Mouse (Mus musculus): ENCODE results near the gene Rngtt.
"Not testable (repeated sequence)": the region's sequence is repeated elsewhere in the genome, so short reads cannot be mapped to it uniquely, and the experiment has no call there.

Rngtt gene

DNA sequence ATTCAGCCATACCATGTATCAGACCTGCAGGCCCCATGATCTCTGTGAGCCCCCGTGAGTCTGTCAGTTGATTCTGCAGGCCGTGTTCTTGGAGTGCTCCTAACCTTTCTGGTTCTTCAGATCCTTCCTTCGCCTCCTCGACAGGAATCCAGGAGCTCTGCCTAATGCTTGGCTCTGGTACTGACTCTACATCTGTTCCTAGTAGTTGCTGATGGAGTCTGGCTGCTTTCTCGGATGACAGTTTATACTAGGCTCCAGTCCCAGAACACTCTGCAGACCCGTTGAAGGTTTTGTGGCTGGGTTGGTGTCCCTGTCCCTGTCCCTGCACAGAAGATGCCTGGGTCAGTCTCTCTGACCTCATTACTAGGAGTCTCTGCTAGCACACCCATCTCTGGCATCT lies 131.8 kb downstream of the Rngtt start:
- no peak for DNase-seq (ENCODE audit: low read depth, low spot score)

DNA sequence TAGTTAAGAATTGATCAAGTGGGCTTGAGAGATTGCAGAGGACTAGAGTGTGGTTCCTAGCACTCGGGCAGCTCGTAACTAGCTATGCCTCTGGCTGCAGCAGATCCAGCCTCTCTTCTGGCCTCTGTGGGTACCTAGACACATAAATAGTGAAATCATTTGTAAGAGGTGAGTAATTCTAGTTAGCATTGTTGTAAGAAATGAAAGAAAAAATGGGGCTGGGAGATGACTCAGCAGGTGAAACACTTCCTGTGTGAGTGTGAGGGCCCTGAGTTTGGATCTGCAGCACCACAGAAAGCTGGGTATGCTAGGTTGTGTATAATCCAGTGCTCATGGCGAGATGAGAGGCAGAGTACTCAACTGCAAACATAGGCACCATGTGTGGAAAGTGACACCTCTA lies 136.2 kb downstream of the Rngtt start:
- no peak for DNase-seq (ENCODE audit: low read depth, low spot score)

DNA sequence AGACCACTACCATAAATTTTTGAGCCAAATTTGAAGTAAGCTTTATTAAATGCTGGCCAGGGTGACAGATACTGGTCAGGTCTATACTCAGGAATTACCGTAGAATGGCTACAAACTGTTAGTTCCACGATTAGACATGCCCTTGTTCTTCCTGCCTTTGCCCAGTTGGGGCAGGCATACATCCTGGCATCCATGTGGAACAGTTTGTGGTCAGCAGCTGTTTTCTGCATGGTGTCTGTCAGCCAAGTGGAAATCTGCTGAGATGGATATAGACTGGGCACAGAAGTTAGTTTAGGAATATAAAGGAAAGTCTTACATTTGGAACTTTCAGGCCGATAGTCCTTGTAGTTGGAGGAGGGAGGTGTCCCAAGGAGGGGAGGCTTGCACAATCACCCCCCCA lies 136.8 kb downstream of the Rngtt start:
- no peak for DNase-seq (ENCODE audit: low read depth, low spot score)

DNA sequence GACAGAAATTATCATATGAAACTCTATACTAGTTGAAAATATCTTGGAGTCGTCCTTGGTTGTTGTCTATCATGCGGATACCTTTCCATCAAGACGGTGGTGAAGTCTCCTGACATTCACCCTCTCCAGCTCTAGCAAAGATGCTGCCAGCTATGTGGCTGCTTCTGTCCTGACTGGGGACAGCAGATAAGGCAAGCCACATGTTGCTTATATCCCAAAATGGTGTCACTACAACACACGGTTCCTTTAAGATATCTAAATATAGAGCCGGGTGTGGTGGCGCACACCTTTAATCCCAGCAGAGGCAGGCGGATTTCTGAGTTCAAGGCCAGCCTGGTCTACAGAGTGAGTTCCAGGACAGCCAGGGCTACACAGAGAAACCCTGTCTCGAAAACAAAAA lies 140.2 kb downstream of the Rngtt start:
- not testable (repeated sequence) for DNase-seq (ENCODE audit: low read depth, low spot score)

DNA sequence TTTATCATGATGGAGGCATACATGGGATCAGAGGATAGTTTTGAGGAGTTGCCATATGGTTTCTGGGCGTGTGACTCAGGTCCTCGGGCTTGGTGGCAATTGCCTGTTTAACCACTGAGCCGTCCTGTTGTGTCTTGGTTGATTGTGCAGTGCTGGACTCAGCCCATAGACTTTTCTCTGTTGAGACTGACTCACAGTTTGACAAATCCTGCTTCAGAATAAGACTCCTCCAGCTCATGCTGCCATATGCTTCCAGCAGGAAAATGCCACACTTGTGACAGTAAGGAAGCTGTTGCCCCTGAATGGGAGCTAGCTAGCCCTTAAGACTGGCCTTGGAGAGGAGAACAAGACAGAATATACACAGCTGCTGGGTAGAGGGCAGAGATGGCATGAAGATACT lies 149.7 kb downstream of the Rngtt start:
- no peak for DNase-seq (ENCODE audit: low read depth, low spot score)

DNA sequence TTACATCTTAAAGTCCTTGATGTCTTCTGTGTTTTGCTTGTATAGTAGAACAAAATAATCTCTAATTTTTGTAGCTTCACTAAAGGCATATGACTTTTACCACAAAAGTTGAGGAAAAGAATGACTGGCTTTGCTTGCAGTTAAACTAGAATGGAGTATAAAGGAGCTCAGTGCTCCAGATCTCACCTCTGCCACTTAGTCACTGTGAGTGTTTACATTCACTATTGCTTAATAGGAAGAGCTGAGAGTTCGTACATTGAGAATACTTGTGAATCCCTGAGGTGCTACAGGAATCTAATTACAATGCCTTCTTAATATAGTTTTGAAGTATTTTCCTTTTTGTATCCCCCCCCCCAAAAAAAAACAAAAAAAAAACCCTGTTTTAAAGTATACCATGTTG lies 154.3 kb downstream of the Rngtt start:
- no peak for DNase-seq (ENCODE audit: low read depth, low spot score)

DNA sequence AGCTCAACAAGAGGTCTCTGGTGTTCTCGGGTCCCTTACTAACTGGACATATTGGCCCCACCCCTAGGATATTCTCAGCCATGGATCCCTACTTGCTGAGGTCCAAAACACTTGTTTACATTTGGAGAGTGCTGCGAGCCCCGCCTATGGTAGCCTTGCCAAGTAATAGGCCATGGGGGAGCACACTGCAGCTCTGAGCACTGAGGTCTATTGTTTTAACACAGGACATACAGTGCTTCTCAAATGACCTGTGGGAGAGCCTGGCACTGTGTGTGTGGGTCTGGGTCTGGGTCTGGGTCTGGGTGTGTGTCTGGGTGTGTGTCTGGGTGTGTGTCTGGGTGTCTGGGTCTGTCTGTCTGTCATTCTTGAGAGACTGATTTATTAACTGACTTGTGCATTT lies 155.8 kb downstream of the Rngtt start:
- DNase-seq (ENCODE audit: low read depth, low spot score): no peak

DNA sequence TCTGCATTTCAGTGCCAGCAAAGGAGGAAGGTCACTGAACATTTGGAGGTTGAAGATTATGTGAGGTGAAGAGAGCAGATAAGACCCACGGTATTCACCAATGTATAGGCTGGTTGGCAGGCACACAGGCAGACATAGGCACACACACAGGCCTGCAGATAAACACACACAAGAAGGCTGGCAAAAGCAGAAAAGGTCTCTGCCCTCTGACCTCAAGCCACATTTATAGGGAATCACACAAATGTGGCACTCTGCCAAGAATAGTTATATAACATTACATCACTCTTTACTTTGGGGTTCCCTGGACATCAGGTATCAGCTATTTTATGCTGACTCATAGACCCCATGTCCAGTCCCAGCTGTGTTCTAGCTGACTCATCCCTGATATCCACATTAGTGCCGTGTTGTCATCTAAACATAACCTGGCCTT lies 156.9 kb downstream of the Rngtt start:
- DNase-seq (ENCODE audit: low read depth, low spot score): no peak

DNA sequence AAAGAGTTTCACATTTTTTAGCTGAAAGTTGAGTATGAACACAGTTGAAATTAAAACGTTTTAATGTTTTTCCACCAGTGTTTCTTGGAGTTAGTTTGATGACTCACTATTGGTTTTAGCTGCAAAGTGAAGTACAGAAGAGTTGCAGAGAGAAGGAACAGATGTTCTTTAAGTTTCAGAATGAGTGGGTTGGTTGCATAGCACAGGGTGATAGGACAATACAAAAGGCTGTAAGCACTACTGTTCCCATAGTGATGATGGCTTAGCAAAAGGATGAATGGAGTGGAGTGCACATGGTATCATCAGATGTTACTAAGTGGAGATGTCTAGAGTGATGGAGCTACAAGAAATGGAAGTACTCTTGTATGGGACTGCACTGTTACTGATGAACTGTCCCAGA lies 157.5 kb downstream of the Rngtt start:
- DNase-seq (ENCODE audit: low read depth, low spot score): no peak

DNA sequence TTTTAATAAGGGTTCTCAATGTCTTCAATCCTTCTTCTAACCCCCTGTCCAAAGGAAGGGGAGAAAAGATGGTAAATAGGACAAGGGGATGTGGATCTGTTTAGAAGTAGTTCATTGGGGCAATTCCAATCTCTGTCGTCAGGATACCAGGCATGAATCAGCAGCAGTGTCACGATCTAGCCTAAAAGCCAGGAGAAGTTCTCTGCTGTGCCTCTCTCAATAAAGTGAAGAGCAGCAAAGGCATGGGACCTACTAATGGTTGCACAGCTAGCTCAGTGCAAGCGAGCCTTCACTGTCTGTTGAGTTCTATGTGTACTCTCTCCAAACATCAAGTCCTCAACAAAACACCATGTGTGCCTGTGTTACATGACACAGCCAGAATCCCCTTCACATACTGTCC lies 158.0 kb downstream of the Rngtt start:
- DNase-seq (ENCODE audit: low read depth, low spot score): no peak

DNA sequence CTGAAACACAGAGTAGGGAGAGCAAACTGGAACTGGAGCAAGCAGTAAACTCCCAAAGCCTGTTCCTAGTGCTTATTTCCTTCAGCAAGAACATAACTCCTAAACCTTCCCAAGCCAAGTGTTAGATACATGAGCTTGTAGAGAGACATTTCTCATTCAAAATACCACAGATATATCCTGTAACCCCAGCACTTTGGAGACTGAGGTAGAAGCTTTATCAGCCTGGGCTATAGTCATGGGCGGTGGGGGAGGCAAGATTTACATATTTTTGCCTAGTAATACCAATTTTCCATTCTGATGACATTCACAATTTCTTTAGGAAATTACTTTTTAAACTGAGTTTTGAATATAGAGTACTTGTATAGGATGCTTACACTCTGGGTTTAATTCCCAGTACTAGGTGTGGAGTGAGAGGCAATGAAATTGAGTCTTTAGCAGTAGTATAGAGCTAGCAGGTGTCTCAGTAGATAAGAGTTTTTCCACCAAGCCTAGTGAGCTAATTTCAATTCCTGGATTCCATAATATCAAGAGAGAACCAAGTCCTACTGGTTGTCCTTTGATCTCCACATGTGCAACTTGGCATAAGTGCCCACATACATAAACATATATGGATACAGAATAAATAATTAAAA lies 160.7 kb downstream of the Rngtt start:
- DNase-seq (ENCODE audit: low read depth, low spot score): no peak

DNA sequence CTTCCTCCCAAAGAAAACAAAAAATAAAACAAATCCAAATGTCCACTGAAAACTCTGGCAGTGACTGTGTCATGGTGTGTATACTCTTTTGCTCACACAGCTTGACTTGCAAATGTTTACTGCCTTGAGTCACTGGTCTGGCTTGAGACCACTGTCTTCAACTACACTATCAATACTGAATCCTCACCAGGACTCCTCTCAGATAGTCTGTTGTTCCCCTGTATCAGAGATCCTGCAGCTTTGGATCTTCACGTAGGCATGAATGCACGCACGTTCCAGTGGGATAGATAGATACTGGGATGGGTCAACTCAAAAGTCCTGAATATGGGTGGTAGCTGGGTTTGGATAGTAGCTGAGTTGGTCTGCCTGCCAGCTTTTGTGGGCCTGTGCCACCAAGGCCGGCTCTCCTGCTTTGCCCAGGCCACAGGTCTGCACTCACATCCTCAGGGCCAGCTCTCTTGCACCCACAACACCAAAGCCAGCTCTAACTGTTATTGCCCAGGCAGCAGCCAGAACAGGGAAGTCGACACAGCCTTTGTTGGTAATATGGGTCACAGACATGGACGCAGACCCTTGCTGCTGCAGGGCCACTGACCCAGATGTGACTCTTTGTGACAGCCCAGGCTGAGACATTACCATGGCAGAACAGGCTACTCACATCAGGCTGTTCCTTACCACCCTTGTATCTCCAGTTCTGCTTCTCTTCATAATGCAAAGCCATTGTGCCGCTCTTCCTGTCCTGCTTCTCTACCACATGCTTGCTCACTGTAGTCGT lies 168.1 kb downstream of the Rngtt start:
- no peak for DNase-seq (ENCODE audit: low read depth, low spot score)

DNA sequence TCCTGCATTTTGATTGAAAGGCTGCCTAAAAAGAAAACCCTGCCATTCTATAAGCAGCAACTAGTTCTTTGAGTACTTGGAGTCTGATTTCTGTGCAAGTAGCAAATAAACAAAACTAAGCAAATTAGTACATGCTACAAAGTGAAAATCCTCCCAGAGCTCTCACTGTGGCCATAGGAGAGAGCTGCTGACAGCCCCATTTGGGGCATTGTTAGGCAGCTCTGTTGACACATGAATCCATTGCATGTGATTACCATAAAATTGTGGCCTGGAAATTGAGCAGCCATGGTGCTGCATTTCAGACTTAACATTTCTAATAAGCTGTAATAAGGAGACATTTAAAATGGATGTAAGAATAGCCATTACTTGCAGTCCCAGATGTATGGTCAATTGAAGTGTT lies 171.6 kb downstream of the Rngtt start:
- DNase-seq (ENCODE audit: low read depth, low spot score): no peak

DNA sequence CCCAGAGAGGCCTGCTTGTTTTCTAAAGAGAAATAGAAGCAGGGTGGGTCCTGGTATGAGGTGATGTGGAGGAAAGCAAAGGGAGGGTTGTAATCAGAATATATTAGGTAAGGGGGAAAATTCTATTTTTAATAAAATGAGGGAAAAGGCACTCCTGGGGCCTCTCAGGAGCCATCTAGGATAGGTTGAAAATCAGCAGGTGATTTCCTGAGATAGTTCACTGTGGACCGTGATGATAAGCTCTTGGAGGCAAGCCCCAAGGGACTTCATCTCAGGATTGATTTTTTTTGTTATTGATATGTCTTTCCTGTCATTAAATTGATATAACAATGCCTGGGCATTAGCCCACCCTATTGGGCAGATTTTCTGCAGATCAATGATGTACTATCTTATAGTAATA lies 175.9 kb downstream of the Rngtt start:
- DNase-seq (ENCODE audit: low read depth, low spot score): no peak

DNA sequence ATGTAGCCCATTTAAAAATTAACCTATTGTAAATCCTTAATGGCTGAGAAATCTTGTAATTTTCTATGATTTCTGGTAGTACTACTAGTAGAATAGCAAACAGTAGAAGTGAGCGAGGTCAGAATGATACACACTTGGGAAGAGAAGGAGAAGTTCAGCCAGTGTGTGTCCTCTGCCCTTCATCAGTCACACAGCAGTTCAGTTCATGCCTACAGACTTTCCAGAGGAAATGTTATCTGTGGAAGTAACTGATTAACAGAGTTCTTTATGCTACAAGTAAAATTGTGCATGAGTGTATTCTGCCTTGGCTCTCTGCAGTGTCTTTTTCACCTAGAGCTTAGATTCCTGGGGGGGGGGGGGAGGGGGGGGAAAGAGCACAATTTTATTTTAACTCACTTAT lies 181.0 kb downstream of the Rngtt start:
- DNase-seq (ENCODE audit: low read depth, low spot score): no peak

DNA sequence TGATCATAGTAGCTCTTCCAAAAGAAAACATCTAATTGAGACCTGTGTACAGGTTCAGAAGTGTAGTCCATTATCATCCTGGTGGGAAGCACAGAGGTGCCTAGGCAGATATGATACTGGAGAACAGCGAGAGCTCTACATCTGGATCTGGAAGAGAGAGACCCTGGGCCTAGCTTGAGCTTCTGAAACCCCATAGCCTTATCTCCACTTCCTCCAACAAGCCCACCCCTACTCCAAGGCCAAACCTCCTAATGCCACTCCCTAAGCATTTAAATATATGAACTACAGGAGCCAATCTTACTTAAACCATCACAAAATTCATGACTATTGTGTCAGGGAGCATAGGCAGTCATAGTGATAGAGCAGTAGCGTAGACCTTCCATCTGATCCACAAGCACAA lies 184.3 kb downstream of the Rngtt start:
- no peak for DNase-seq (ENCODE audit: low read depth, low spot score)

DNA sequence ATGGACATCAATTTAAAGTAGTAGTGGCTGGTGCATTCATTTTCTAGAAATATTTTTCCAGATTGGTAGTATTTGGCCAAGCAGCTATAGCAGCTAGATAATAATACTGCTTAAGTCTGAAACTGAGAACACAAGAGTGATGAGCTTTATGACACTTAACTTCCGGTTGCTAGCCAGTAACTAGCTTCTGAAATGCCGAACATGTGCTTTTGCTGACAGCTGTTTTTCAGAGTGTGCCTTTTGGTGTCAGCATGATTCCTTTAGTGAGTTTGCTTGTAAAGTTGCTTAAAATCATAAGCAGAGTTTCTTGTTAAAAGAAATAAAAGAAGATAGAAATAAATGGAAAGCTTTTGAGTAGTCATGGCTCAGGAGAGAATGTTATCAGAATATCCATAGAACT lies 186.9 kb downstream of the Rngtt start:
- DNase-seq (ENCODE audit: low read depth, low spot score): no peak

DNA sequence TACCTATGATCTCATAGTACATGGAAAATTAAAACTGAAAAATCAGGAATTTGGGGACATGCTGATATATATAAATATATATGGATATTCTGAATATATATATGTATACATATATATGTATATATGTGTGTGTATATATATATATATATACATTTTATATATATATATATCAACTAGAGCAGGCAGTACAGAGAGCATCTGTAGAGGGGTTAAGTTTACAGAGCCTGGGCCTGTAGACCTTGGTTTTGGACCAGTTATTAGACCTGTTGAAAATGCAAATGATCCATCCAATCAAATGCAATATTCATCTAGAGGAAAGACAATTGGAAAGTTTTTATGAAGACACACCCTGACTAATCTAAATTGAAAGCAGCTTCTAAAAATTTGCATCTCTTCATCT lies 187.5 kb downstream of the Rngtt start:
- DNase-seq (ENCODE audit: low read depth, low spot score): no peak

DNA sequence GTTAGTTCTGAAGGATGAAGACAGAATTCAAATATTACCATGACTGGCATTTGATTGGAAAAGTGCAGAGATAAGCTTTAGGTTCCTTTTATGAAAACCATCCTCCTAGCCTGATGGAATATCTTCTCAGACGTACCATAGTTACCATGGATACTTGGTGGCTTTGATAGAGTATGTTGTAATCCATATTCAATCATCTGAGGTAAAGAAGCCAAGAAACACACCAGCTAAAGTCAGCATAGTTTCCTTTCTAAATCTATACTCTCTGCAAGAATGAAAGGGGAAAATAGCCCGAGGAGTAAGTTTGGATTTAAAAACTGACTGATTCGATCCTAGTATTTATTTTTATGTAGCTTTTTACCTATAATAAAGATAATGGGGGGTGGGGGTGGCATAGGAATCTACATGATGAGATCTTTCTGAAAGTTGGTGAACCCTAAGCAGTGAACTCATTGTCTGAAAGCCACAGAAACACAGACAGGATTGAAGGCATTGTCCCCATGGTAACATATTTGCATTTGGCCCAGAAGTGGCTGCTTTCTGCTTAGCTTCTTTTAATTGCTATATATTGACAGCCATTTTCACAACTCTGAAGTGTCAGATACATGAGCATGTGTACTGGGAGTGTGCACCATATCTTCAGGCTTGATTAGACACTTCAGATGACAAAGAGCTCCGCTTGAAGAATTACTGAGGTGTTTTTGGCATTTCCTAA lies 188.2 kb downstream of the Rngtt start:
- DNase-seq (ENCODE audit: low read depth, low spot score): no peak

DNA sequence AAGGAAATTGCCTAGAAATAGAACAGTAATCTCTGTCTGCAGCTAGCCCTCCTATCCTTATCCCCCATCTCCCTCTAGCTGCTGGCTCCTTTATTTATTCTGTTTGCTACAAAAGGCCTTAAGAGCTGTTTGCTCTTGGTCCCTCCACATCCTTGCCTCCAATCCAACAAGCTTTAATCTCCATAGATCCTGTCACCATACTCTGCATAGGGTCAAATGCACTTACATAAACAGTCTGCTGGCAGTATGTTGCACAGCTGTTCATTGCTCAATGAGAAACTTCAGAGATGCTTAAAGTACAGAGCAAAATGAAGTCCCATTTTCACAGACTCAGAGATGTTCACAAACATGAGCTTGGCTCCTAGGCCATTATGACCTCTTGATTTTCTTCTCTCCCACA lies 196.5 kb downstream of the Rngtt start:
- no peak for DNase-seq (ENCODE audit: low read depth, low spot score)

DNA sequence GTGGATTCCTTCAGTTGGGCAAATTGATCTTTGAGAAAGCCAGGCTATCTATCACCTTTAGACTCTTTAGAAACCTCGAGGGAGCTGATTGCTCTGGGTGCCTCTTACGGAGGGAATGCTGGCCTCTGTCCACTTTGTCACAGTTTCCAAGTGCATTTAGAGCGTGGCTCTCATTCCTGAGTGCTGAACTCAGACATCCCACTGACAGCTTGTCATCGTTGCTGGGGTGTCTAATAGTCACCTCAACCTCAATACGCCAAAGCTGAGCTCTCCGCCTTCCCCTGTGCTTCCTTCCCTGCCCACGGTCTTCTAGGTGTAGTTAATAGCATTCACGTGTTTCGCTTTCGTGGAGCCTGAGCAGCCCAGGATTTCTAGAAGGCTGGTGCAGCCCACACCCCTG lies 200.4 kb downstream of the Rngtt start:
- DNase-seq (ENCODE audit: low read depth, low spot score): no peak

DNA sequence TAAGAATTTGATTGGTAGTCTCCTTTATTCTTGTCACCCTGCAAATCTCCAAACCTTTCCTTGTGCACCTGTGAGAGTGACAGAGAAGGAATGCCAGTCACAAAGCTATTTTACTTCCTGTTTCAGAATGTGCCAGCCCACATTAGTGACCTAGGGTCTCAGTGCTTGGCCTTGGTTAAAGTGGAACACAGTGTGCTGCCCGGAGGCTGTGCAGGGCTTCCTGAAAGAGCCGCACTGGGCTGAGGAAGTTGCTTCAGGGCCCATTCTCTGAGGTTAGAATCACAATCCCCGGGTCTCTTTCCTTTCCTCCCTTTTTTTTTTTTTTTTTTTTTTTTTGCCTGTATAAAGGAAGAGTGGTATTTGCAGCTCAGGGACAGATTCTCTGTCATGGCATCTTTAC lies 203.3 kb downstream of the Rngtt start:
- DNase-seq (ENCODE audit: low read depth, low spot score): no peak
